Mouse (Mus musculus) forebrain, embryonic 11.5 days (tissue): ENCODE results near the gene Tenm4. TPM values are rescaled to one million over a fixed set of nuclear protein-coding genes. Genes with fewer than 3 reads are reported as not detected.

Experiments used
- ATAC-seq: fragments of 200-750 bp; cut with Nextera tagmentation; replicated peaks from 2 replicates; pipeline ENCODE4 v1.8.0; 2017; ENCODE audit warnings: moderate TSS enrichment; ENCODE audit not compliant: low FRiP score
- DNase-seq: peaks from one replicate; pipeline ENCODE4 v3.0.0-alpha.2; 2017; ENCODE audit warnings: low spot score
- H3K27ac ChIP-seq: fragments of 300-500 bp; sonication (generic); 2 replicates; pipeline ENCODE4 v1.5.1; 2014; ENCODE audit warnings: low read depth, low read length
- H3K27me3 ChIP-seq: fragments of 300-500 bp; sonication (generic); 2 replicates; pipeline ENCODE4 v1.6.1; 2014; ENCODE audit warnings: mild to moderate bottlenecking, low read length, mixed read lengths; ENCODE audit not compliant: control insufficient read depth, insufficient read depth
- H3K36me3 ChIP-seq: fragments of 300-500 bp; sonication (generic); 2 replicates; pipeline ENCODE4 v1.6.1; 2014; ENCODE audit warnings: mild to moderate bottlenecking, low read length, moderate library complexity, mixed read lengths; ENCODE audit not compliant: control insufficient read depth, insufficient read depth
- H3K4me1 ChIP-seq: fragments of 300-500 bp; sonication (generic); replicated peaks from 2 replicates; pipeline ENCODE4 v1.6.1; 2014; ENCODE audit warnings: low read length, mixed read lengths; ENCODE audit not compliant: control insufficient read depth, insufficient read depth
- H3K4me2 ChIP-seq: fragments of 300-500 bp; sonication (generic); 2 replicates; pipeline ENCODE4 v1.6.1; 2014; ENCODE audit warnings: low read depth, mild to moderate bottlenecking, low read length, moderate library complexity, mixed read lengths; ENCODE audit not compliant: severe bottlenecking
- H3K4me3 ChIP-seq: fragments of 300-500 bp; sonication (generic); 2 replicates; pipeline ENCODE4 v1.5.1; 2014; ENCODE audit warnings: low read depth, low read length
- H3K9ac ChIP-seq: fragments of 300-500 bp; sonication (generic); 2 replicates; pipeline ENCODE4 v1.6.1; 2014; ENCODE audit warnings: low read length
- H3K9me3 ChIP-seq: fragments of 300-500 bp; sonication (generic); 2 replicates; pipeline ENCODE4 v1.6.1; 2016; ENCODE audit warnings: low read length, mixed read lengths; ENCODE audit not compliant: control insufficient read depth
- WGBS: fragments of 180-500 bp; shearing (Covaris S2); extraction: QIAGEN DNeasy Blood & Tissue Kit; methylation state at CpG from one replicate; pipeline ENCODE4 v1.1.7; 2014; 5-methylcytosine and 5-hydroxymethylcytosine counted together
- polyA plus RNA-seq: library from polyadenylated mRNA; unstranded; fragments of >200 nt; fragmentation: Nextera tagmentation; extraction: Ambion mirVana; gene quantifications from 2 replicates; pipeline ENCODE4 v1.2.1, GENCODE M21; 2014

The Tenm4 gene
- 47.9 and 52.2 TPM in 2 replicates for polyA plus RNA-seq

DNA sequence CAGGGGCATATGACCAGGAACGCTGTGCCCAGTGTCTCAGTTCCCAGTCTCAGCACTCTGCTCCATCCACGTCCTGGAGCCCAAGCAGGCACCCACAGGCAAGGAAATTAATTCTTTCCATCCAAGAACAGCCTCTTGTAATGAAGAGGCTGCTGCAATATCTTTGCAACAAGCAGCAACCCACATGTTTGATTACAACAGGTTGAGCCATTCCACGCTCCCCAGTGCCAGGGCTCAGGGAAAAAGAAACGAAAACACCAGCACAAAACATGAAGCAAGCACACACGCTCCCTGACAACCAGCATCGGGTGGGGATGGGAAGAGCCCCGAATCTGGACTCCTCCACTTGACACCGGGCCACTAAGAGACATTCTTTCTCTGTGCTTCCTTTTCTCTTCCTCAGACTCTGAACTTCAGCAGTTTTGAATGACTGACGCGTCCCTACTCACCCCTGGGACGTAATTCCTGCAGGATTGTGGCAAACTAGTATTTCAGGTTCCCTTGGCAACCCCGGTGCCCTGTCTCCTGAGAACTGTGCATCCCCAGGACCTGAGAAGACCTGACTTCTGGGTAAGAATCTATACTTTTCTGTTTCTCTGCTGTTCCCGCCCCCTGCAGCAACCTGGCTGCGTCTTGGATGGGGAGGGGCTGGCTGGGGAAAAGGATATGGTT lies at the start of gene Tenm4:
Gene Tenm4 (plus strand): TSS at position 323 of the 672 bp plus-strand sequence.
- H3K27ac ChIP-seq: no peak within 1 kb of the TSS
- ATAC-seq: no peak
- no peak for DNase-seq
- no peak within 1 kb of the TSS for H3K4me3 ChIP-seq
- no peaks in the 10 kb centered on the region for H3K9me3 ChIP-seq
- 41% methylated on average over 14 of the region's 14 CpGs for WGBS
- H3K27me3 ChIP-seq: no peaks in the 10 kb centered on the region
- peaks cover 3% of the 10 kb centered on the region; the same call in 1 of the 2 replicates for H3K4me1 ChIP-seq
- H3K4me2 ChIP-seq: no peak within 1 kb of the TSS
- H3K36me3 ChIP-seq: no peaks in the 10 kb centered on the region
- no peak within 1 kb of the TSS for H3K9ac ChIP-seq

DNA sequence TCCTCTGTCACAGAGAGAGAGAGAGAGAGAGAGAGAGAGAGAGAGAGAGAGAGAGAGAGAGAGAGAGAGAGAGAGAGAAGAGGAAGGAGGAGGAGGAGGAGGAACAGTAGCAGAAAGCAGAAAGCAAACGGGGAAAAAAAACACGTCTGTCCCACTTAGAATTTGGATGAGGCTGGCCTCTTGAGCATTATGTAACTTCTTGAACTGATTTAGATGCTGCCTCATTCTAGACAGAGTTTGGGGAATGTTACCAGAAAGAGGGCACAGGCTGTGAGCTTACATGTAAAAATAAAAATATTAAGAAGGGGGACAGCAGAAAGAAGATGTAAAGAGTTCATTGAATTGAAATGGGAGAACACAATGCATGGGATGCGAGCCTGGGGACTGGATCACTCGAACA lies 40.3 kb upstream of the Tenm4 start:
- ATAC-seq: no peak
- no peak overlapping the region for H3K27ac ChIP-seq
- DNase-seq: no peak
- H3K27me3 ChIP-seq: no peaks in the 10 kb centered on the region
- H3K36me3 ChIP-seq: no peaks in the 10 kb centered on the region
- no peaks in the 10 kb centered on the region for H3K9me3 ChIP-seq
- no peak overlapping the region for H3K4me3 ChIP-seq
- no peak overlapping the region for H3K9ac ChIP-seq
- 47% methylated on average over 4 of the region's 4 CpGs for WGBS
- H3K4me2 ChIP-seq: no peak overlapping the region
- H3K4me1 ChIP-seq: no peaks in the 10 kb centered on the region

DNA sequence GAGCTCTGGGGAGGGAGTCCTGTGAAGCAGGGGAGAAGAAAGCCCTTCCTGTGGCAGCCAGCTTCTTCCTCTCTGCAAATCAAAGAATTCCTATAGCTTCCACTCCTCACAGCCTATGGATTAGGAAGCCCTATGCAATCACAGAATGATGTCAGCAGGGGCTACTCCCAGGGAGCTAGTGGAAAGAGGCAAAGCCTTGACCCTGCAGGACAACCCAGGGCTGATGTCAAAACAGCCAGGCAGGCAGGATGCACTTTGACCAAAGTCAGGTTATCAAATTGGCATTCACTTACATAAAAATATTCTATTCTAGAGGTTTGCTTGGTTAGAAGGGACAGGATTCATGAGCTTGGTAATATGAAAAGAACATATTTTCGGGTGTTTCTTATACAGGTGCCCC lies 39.9 kb upstream of the Tenm4 start:
- Histone ChIP-seq H3K27ac (no peak overlapping the region), H3K4me2 (no peak overlapping the region), H3K9ac (no peak overlapping the region), H3K9me3 (no peaks in the 10 kb centered on the region), H3K36me3 (no peaks in the 10 kb centered on the region), H3K4me3 (no peak overlapping the region), H3K27me3 (no peaks in the 10 kb centered on the region), H3K4me1 (no peaks in the 10 kb centered on the region)
- no peak for ATAC-seq
- DNase-seq: no peak
- 80% methylated on average over 1 of the region's 1 CpGs for WGBS

DNA sequence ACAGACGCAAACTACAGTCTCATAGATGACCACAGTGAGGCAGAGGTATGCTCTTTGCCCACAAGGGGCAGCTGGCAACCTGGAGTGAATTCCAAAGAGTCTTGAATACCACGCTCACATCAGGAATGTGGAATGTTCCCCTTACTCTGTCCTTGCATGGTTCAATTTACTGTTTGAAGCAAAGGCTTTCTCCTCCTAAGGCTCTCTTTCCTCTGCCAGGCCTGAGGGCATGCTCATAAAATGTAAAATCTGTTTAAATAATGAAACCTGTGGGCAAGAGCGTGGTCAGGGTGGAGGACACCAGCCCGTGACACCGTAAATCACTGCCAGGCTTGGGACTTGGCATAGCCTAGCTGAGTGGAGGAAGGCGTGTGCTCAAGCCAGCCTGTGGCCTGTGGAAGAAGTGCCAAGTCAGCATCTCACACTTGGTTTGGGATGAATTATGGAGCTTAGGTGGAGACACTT lies 34.5 kb upstream of the Tenm4 start:
- Histone ChIP-seq H3K9me3 (no peaks in the 10 kb centered on the region), H3K27ac (no peak overlapping the region), H3K4me1 (no peaks in the 10 kb centered on the region), H3K4me2 (no peak overlapping the region), H3K36me3 (no peaks in the 10 kb centered on the region), H3K9ac (no peak overlapping the region), H3K4me3 (no peak overlapping the region), H3K27me3 (no peaks in the 10 kb centered on the region)
- DNase-seq (no peak), ATAC-seq (no peak)
- 88% methylated on average over 6 of the region's 6 CpGs for WGBS

DNA sequence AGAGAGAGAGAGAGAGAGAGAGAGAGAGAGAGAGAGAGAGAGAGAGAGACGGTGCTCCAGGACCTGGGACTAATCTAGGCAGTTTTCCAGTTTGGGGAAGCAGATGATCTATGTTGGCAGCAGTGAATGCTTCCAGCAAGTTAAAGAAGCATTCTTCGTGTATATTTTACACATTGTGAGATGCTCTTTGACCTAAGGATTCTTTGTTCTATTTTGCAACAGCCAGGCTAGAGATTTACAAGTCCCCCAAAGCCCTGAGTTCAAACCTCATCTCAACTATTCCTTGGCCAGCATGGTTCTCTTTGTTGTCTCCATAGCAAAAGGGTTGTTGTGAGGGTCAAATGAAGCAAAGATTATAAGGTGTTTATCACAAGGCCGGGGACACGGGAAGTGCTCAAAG lies 29.2 kb upstream of the Tenm4 start:
- DNase-seq: no peak
- H3K4me2 ChIP-seq: no peak overlapping the region
- no peak overlapping the region for H3K9ac ChIP-seq
- H3K4me3 ChIP-seq: no peak overlapping the region
- H3K9me3 ChIP-seq: no peaks in the 10 kb centered on the region; the same call in 1 of the 2 replicates
- no peaks in the 10 kb centered on the region for H3K36me3 ChIP-seq
- no peak for ATAC-seq
- no peaks in the 10 kb centered on the region for H3K27me3 ChIP-seq
- H3K4me1 ChIP-seq: no peaks in the 10 kb centered on the region; the same call in 1 of the 2 replicates
- H3K27ac ChIP-seq: no peak overlapping the region
- WGBS: 91% methylated on average over 4 of the region's 4 CpGs

DNA sequence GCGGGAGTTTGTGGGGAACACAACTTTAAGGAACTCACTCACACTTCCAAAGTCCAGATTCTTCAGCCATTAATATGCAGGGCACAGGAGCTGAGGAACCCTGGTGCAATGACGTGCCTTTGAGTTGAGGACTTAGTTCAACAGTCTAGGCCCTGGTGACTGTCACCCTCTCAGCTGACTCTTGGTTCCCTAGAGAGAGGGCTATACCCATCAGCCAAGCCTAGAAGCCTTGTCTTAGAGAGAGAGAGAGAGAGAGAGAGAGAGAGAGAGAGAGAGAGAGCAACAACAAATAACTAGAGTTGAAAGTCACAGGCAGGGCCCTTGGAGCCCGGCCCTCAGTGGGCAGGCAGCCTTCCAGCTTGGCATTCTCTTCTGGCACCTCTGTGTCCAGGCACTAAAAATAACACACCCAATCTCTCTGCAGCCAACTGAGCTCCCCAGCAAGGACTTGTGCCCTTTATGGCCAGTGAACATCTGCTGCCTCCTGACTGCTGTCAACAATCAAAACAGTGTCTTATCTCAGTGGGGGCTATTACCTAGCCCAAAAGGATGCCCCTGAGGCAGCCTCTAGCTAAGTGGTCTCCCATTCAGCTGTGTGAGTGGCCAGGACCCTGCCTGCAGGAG lies 28.0 kb upstream of the Tenm4 start:
- no peak overlapping the region for H3K4me3 ChIP-seq
- DNase-seq (no peak), ATAC-seq (no peak)
- no peak overlapping the region for H3K27ac ChIP-seq
- H3K4me1 ChIP-seq: no peaks in the 10 kb centered on the region; the same call in 1 of the 2 replicates
- H3K27me3 ChIP-seq: no peaks in the 10 kb centered on the region
- no peak overlapping the region for H3K9ac ChIP-seq
- no peaks in the 10 kb centered on the region; the same call in 1 of the 2 replicates for H3K9me3 ChIP-seq
- no peak overlapping the region for H3K4me2 ChIP-seq
- 74% methylated on average over 3 of the region's 3 CpGs for WGBS
- no peaks in the 10 kb centered on the region for H3K36me3 ChIP-seq

DNA sequence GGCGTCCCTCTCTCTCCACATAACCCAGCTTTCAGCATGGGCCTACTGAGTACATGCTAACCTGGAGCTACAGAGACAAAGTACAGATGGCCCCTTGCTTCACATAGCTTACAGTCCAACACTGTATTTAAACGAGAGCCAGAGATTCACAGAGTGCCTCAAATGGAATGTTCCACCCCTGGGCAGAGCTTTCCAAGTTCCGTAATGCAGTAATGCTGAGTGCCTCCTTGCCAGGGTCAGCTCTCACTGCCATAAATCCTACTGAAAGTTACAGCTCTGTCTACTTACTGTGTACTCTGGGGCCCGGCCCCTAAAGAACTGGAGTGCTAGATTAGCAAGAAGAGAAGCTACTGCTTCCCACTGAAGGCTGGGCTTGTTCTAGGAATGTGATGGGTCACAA lies 23.6 kb upstream of the Tenm4 start:
- H3K9me3 ChIP-seq: no peaks in the 10 kb centered on the region; the same call in 1 of the 2 replicates
- no peak overlapping the region for H3K4me2 ChIP-seq
- peaks cover under 1% of the 10 kb centered on the region; the same call in 1 of the 2 replicates for H3K4me1 ChIP-seq
- WGBS: 92% methylated on average over 4 of the region's 4 CpGs
- no peaks in the 10 kb centered on the region for H3K36me3 ChIP-seq
- H3K9ac ChIP-seq: no peak overlapping the region
- DNase-seq (no peak), ATAC-seq (no peak)
- 0 out of 2 replicates have a peak, but pooled peaks cover 4% of the 10 kb centered on the region for H3K27me3 ChIP-seq
- H3K27ac ChIP-seq: no peak overlapping the region
- no peak overlapping the region for H3K4me3 ChIP-seq

DNA sequence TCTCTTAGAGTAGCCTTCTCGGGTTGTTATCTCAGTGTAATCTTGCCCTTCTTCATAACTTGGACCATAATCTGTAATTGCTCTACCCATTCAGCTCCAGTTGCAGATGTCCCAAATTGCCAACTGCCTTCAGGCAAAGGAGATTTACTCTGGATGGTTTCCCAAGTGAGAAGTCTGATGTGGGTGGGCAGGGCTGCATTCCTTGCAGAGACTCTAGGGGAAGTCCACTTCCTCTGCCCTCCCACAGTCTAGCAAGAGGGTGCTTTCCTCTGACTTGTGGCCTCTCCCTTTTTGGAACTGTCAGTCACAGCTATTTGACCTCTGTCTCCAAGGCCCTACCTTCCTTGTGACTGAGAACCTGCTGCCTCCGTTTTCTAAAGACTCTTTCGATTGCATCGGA lies 22.9 kb upstream of the Tenm4 start:
- no peak overlapping the region for H3K9ac ChIP-seq
- 87% methylated on average over 4 of the region's 4 CpGs for whole genome bisulfite sequencing
- DNase-seq (no peak), ATAC-seq (no peak)
- H3K9me3 ChIP-seq: no peaks in the 10 kb centered on the region; the same call in 1 of the 2 replicates
- H3K4me2 ChIP-seq: no peak overlapping the region
- no peak overlapping the region for H3K27ac ChIP-seq
- H3K36me3 ChIP-seq: no peaks in the 10 kb centered on the region
- no peak overlapping the region for H3K4me3 ChIP-seq
- peaks cover 2% of the 10 kb centered on the region; the same call in 1 of the 2 replicates for H3K4me1 ChIP-seq
- H3K27me3 ChIP-seq: 0 out of 2 replicates have a peak, but pooled peaks cover 4% of the 10 kb centered on the region
